Mouse (Mus musculus): ENCODE measurements around the gene Ern1.
"Not testable (repeated sequence)": the region's sequence is repeated elsewhere in the genome, so short reads cannot be mapped to it uniquely, and the experiment has no call there.

Ern1 gene

GRCm38 (mm10) chr11:106479619-106480529, 7.8 kb downstream of the Ern1 start:
- no peak for DNase-seq

- no peak for DNase-seq
Observed at GRCm38 (mm10) chr11:106478745-106479144, 8.9 kb downstream of the Ern1 start.

GRCm38 (mm10) chr11:106477505-106478160, 10.0 kb downstream of the Ern1 start:
- no peak for DNase-seq

- no peak for DNase-seq
Observed at GRCm38 (mm10) chr11:106475309-106475708, 12.3 kb downstream of the Ern1 start.

GRCm38 (mm10) chr11:106471629-106472028, 16.0 kb downstream of the Ern1 start:
- no peak for DNase-seq

- DNase-seq = no peak
Observed at GRCm38 (mm10) chr11:106468509-106468908, 19.1 kb downstream of the Ern1 start.

- no peak for DNase-seq
Observed at GRCm38 (mm10) chr11:106465932-106466331, 21.7 kb downstream of the Ern1 start.

- DNase-seq = no peak
Observed at GRCm38 (mm10) chr11:106465545-106465903, 22.1 kb downstream of the Ern1 start.

GRCm38 (mm10) chr11:106464681-106465544, 22.7 kb downstream of the Ern1 start:
- DNase-seq = no peak

- no peak for DNase-seq
Observed at GRCm38 (mm10) chr11:106463845-106464244, 23.8 kb downstream of the Ern1 start.

GRCm38 (mm10) chr11:106462309-106462708, 25.3 kb downstream of the Ern1 start:
- DNase-seq = no peak

- no peak for DNase-seq
Observed at GRCm38 (mm10) chr11:106461145-106461932, 26.3 kb downstream of the Ern1 start.

GRCm38 (mm10) chr11:106460671-106461070, 27.0 kb downstream of the Ern1 start:
- no peak for DNase-seq

GRCm38 (mm10) chr11:106458540-106458939, 29.1 kb downstream of the Ern1 start:
- no peak for DNase-seq

GRCm38 (mm10) chr11:106443646-106444045, 44.0 kb downstream of the Ern1 start:
- no peak for DNase-seq

GRCm38 (mm10) chr11:106442564-106442963, 45.1 kb downstream of the Ern1 start:
- not testable (repeated sequence) for DNase-seq

- DNase-seq = no peak
Observed at GRCm38 (mm10) chr11:106440318-106440717, 47.3 kb downstream of the Ern1 start.

- DNase-seq = no peak
Observed at GRCm38 (mm10) chr11:106439355-106439754, 48.3 kb downstream of the Ern1 start.

GRCm38 (mm10) chr11:106438524-106439177, 49.0 kb downstream of the Ern1 start:
- DNase-seq = peak; percentile 14

- no peak for DNase-seq
Observed at GRCm38 (mm10) chr11:106437543-106437942, 50.1 kb downstream of the Ern1 start.

GRCm38 (mm10) chr11:106437039-106437438, 50.6 kb downstream of the Ern1 start:
- no peak for DNase-seq

GRCm38 (mm10) chr11:106430392-106430791, 57.3 kb downstream of the Ern1 start:
- peak; percentile 49 for DNase-seq
